Mouse (Mus musculus): ENCODE measurements at regions not wholly inside any gene's neighbourhood (a gene's known extent, or its start where the extent isn't known, plus 50 kb on each side); places are given as distances from the start of the nearest gene placed in this dataset.

GRCm38 (mm10) chr8:6012206-6012605 lies 907.1 kb upstream of the Slc10a2 start:
- no peak for ATAC-seq (ENCODE audit: extremely low read depth, insufficient number of reproducible peaks, low FRiP score, poor library complexity, severe bottlenecking)

GRCm38 (mm10) chr8:6011182-6011581 lies 906.0 kb upstream of the Slc10a2 start:
- no peak for ATAC-seq (ENCODE audit: extremely low read depth, insufficient number of reproducible peaks, low FRiP score, poor library complexity, severe bottlenecking)

GRCm38 (mm10) chr8:6010712-6011111 lies 905.6 kb upstream of the Slc10a2 start:
- ATAC-seq (ENCODE audit: extremely low read depth, insufficient number of reproducible peaks, low FRiP score, poor library complexity, severe bottlenecking), result no peak

GRCm38 (mm10) chr8:6002612-6003011 lies 897.5 kb upstream of the Slc10a2 start:
- no peak for ATAC-seq (ENCODE audit: extremely low read depth, insufficient number of reproducible peaks, low FRiP score, poor library complexity, severe bottlenecking)

GRCm38 (mm10) chr8:5994846-5995245 lies 889.7 kb upstream of the Slc10a2 start:
- no peak for ATAC-seq (ENCODE audit: extremely low read depth, insufficient number of reproducible peaks, low FRiP score, poor library complexity, severe bottlenecking)

GRCm38 (mm10) chr8:5965403-5966015 lies 860.4 kb upstream of the Slc10a2 start:
- ATAC-seq (ENCODE audit: extremely low read depth, insufficient number of reproducible peaks, low FRiP score, poor library complexity, severe bottlenecking), result no peak

- no peak for ATAC-seq (ENCODE audit: extremely low read depth, insufficient number of reproducible peaks, low FRiP score, poor library complexity, severe bottlenecking)
These were observed 859.1 kb upstream of the Slc10a2 start for GRCm38 (mm10) chr8:5964299-5964698.

GRCm38 (mm10) chr8:5938057-5938456 lies 832.9 kb upstream of the Slc10a2 start:
- ATAC-seq (ENCODE audit: extremely low read depth, insufficient number of reproducible peaks, low FRiP score, poor library complexity, severe bottlenecking), result no peak

- ATAC-seq (ENCODE audit: extremely low read depth, insufficient number of reproducible peaks, low FRiP score, poor library complexity, severe bottlenecking), result no peak
These were observed 813.0 kb upstream of the Slc10a2 start for GRCm38 (mm10) chr8:5918136-5918535.

Data from neutrophil, adult 5-6 weeks (primary cell).